Mouse (Mus musculus) liver, postnatal 0 days (tissue): Measurements from ENCODE around the gene Amh. TPM values are rescaled to one million over a fixed set of nuclear protein-coding genes. Genes with fewer than 3 reads are reported as not detected.

Source experiments
- ATAC-seq: fragments of 200-750 bp; cut with Nextera tagmentation; 2 replicates; pipeline ENCODE4 v1.8.0; 2017; ENCODE audit warnings: mild to moderate bottlenecking, moderate library complexity
- DNase-seq: peaks from one replicate; pipeline ENCODE4 v3.0.0-alpha.2; 2016
- H3K27ac ChIP-seq: fragments of 300-500 bp; sonication (generic); 2 replicates; pipeline ENCODE4 v1.5.1; 2014; ENCODE audit warnings: antibody characterized with exemption, moderate library complexity, mild to moderate bottlenecking, low read depth
- H3K27me3 ChIP-seq: fragments of 300-500 bp; sonication (generic); 2 replicates; pipeline ENCODE4 v1.6.1; 2014; ENCODE audit warnings: low read length, control low read depth, mixed read lengths; ENCODE audit not compliant: insufficient read depth
- H3K36me3 ChIP-seq: fragments of 300-500 bp; sonication (generic); replicated peaks from 2 replicates; pipeline ENCODE4 v1.6.1; 2014; ENCODE audit warnings: mild to moderate bottlenecking, control low read depth, low read length, moderate library complexity, mixed read lengths; ENCODE audit not compliant: insufficient read depth
- H3K4me1 ChIP-seq: fragments of 300-500 bp; sonication (generic); 2 replicates; pipeline ENCODE4 v1.6.1; 2014; ENCODE audit warnings: antibody characterized with exemption, mild to moderate bottlenecking, control low read depth; ENCODE audit not compliant: insufficient read depth
- H3K4me2 ChIP-seq: fragments of 300-500 bp; sonication (generic); 2 replicates; pipeline ENCODE4 v1.6.1; 2014; ENCODE audit warnings: low read depth, mild to moderate bottlenecking, low read length, moderate library complexity, mixed read lengths
- H3K4me3 ChIP-seq: fragments of 300-500 bp; sonication (generic); 2 replicates; pipeline ENCODE4 v1.5.1; 2014; ENCODE audit warnings: low read depth, low read length
- H3K9ac ChIP-seq: fragments of 300-500 bp; sonication (generic); replicated peaks from 2 replicates; pipeline ENCODE4 v1.6.1; 2014; ENCODE audit warnings: mild to moderate bottlenecking, moderate library complexity
- H3K9me3 ChIP-seq: fragments of 300-500 bp; sonication (generic); 2 replicates; pipeline ENCODE4 v1.6.1; 2016; ENCODE audit warnings: mild to moderate bottlenecking, control low read depth, low read length, mixed read lengths
- CTCF ChIP-seq: sonication (generic); IDR thresholded peaks from 2 replicates; pipeline ENCODE4 v1.5.1; 2016; ENCODE audit warnings: antibody characterized with exemption, low read depth
- EP300 ChIP-seq: IDR thresholded peaks from 2 replicates; pipeline ENCODE4 v1.6.1; 2016; ENCODE audit warnings: antibody characterized with exemption, low read depth, mild to moderate bottlenecking
- WGBS: fragments of 180-500 bp; shearing (Covaris S2); extraction: QIAGEN DNeasy Blood & Tissue Kit; methylation state at CpG from one replicate; pipeline ENCODE4 v1.1.7; 2014; ENCODE audit not compliant: insufficient replicate concordance; 5-methylcytosine and 5-hydroxymethylcytosine counted together
- polyA plus RNA-seq: library from polyadenylated mRNA; unstranded; fragments of >200 nt; fragmentation: Nextera tagmentation; extraction: Ambion mirVana; gene quantifications from 2 replicates; pipeline ENCODE4 v1.2.1, GENCODE M21; 2015

Amh gene
- polyA plus RNA-seq, 1 experiment from 2014 or later, result 0.06 TPM

DNA sequence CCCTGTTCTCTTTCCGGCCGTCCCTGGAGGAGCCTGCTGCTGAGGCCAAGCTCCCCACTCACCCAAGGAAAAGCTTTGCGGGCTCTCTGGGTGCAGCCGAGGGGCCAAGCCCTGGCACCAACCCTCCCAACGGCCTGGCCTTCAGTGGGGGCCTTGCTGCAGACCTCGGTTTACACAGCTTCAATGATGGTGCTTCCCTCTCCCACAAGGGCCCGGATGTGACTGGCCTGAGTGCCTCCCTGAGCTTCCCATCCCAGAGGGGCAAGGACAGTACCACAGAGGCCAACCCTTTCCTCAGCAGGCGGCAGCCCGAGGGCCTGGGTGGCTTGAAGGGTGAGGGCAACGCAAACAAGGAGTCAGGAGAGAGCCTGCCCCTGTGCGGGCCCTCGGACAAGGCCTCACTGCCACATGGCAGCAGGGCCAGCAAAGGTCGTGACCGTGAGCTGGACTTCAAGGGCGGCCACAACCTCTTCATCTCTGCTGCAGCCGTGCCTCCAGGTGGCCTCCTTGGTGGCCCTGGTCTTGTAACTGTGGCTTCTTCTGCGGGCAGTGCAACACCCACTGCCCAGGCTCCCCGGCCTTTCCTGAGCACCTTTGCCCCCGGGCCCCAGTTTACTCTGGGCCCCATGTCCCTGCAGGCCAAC is 14.2 kb upstream of the Amh start:
- DNase-seq (no peak), ATAC-seq (no peak)
- 84% methylated on average over 19 of the region's 19 CpGs for WGBS
- Histone ChIP-seq H3K36me3 (peaks cover 89% of the 10 kb centered on the region), H3K4me3 (no peak overlapping the region), H3K27me3 (no peaks in the 10 kb centered on the region), H3K4me1 (no peaks in the 10 kb centered on the region), H3K27ac (no peak overlapping the region), H3K9ac (no peak overlapping the region), H3K9me3 (no peaks in the 10 kb centered on the region), H3K4me2 (no peak overlapping the region)
- TF ChIP-seq CTCF (no peak), EP300 (no peak)

DNA sequence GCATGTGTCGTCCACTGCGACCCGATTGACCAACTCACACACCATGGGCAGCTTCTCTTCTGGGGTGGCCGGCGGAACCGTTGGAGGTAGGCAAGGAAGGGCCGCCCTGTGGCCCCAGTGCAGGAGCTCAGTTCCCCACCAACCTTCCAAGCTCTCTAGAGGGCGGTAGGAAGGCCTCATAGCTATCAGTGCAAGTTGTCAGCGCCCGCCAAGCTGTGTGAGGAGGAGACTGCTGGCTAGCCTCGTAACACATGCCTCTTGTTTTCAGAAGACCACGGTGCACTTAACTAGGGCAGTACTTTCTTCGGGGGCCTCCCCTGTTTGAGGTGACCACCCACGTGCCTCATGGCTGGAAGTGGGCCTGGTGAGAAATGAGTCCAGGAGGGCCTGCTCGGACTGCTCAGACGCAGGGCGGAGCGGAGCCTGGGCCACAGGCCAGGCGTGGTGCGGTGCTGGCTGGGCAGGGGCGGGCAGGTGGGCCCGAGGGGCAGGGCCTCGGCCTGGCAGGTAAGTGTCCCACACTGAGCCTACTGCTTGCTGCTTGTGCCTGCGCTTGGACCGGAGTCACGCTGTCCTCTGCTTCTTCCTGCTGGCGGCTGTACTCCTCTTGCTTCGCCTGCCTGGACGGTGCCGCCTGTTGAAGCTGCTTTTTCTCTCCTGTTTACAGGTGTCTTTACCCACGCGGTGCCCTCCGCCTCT is 13.4 kb upstream of the Amh start:
- H3K27me3 ChIP-seq, result no peaks in the 10 kb centered on the region
- H3K9me3 ChIP-seq, result no peaks in the 10 kb centered on the region
- DNase-seq (no peak), ATAC-seq (no peak)
- peaks cover 88% of the 10 kb centered on the region for H3K36me3 ChIP-seq
- H3K27ac ChIP-seq, result no peak overlapping the region
- H3K4me2 ChIP-seq, result no peak overlapping the region
- no peak for TF ChIP-seq EP300
- WGBS, result 77% methylated on average over 33 of the region's 33 CpGs
- H3K9ac ChIP-seq, result no peak overlapping the region
- peaks cover 3% of the 10 kb centered on the region for H3K4me1 ChIP-seq
- no peak overlapping the region for H3K4me3 ChIP-seq

DNA sequence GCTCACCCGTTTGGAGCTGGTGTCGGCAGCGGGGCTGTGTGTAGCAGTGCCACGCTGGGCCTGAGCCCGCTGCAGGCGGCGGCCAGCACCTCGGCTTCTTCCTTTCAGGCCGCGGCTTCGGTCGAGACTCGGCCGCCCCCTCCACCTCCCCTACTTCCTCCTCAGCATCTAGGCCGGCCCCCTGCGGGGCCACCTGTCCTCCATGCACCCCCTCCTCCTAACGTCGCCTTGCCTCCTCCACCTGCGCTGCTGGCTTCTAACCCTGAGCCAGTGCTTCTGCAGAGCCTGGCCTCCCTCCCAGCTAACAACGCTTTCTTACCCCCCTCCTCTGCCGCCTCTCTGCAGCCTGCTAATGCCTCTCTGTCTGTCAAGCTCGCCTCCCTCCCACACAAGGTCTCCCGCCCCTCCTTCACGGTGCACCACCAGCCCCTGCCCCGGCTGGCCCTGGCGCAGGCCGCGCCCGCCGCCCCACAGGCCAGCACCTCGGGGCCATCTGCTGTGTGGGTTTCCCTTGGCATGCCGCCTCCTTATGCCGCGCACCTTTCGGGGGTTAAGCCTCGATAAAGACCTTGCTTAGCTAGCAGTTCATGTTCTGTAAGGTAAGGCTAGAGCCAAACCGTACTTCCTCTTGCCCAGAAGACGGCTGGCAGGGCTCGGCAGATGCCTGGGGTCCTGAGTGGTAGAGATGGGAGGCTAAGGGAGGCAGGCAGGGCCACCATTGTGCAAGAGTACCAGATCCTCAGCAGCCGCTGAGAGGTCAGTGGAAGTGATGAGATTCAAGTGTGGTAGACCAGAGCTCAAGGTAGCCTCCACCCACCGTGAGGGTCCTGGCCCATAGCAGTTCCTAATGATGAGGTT is 12.6 kb upstream of the Amh start:
- Histone ChIP-seq H3K36me3 (peaks cover 81% of the 10 kb centered on the region), H3K4me3 (no peak overlapping the region), H3K4me2 (no peak overlapping the region), H3K4me1 (peaks cover 9% of the 10 kb centered on the region), H3K9me3 (no peaks in the 10 kb centered on the region), H3K27me3 (no peaks in the 10 kb centered on the region), H3K9ac (no peak overlapping the region), H3K27ac (no peak overlapping the region)
- no peak for ATAC-seq
- 54% methylated on average over 38 of the region's 41 CpGs for WGBS
- DNase-seq, result no peak
- TF ChIP-seq EP300 (no peak), CTCF (no peak)

DNA sequence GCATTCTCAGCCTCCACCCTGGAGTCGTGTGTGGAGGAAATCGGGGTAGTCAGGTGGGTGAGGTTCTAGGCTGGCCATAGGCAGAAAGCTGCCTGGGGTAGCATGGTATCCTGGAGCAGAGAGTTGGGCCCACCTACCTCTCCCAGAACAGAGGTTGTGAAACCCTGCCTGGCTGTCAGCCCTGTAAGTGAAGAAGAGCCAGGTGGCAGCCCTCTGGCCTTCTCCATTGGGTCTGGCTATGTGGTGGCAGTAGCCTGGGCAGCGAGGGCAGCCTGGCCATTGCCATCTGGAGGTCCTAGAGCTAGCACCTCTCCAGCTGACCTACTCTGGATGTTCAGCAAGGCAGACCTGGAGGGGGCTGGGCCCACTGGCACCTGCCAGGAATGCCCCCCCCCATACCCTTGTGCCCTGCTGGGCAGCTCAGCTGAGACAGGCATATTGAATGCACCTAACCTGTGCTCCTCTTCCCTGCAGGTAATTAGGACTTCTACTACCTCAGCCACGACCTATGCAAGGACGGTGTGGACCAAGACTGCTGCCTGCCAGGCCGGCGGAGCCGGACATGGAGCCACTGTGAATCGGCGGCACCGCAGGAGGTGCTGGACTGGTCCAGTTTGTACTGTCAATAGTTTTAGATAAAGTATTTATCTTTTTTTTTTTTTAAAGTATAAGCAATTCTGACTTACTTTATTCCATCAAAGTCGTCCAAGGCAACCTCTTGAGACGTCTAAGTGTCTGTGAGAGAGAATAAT is 11.8 kb upstream of the Amh start:
- TF ChIP-seq EP300, result no peak
- TF ChIP-seq CTCF, result no peak
- Histone ChIP-seq H3K9ac (no peak overlapping the region), H3K4me3 (no peak overlapping the region), H3K36me3 (peaks cover 74% of the 10 kb centered on the region), H3K27ac (no peak overlapping the region), H3K9me3 (no peaks in the 10 kb centered on the region), H3K4me1 (peaks cover 9% of the 10 kb centered on the region), H3K27me3 (no peaks in the 10 kb centered on the region), H3K4me2 (no peak overlapping the region)
- ATAC-seq, result no peak
- WGBS, result 88% methylated on average over 13 of the region's 13 CpGs
- DNase-seq, result no peak

DNA sequence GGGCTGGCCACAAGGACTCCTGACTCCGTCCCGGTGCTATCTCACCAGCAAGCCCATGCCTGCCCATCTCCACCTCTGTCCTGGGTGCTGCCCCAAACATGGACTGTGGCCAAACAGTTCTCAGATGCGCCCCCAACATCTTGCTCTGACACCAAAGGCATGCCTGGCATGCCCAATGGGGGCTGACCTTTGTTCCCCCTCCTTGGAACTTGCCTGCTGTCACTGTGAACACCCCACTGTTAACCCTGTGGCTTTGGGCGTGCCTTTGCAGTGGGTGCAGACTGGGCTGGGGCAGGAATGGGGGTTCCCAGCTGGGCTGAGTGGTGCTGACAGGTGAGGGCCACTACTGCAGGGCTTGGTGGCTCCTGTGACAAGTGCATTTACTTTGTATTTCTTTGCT is 11.2 kb upstream of the Amh start:
- H3K4me3 ChIP-seq, result no peak overlapping the region
- ATAC-seq, result no peak

More for the DNA sequence above, 11.2 kb upstream of the Amh start:
- H3K4me1 ChIP-seq, result peaks cover 9% of the 10 kb centered on the region
- TF ChIP-seq CTCF (no peak), EP300 (no peak)
- no peaks in the 10 kb centered on the region for H3K27me3 ChIP-seq
- WGBS, result 87% methylated on average over 4 of the region's 4 CpGs
- no peak for DNase-seq
- H3K4me2 ChIP-seq, result no peak overlapping the region
- peaks cover 68% of the 10 kb centered on the region for H3K36me3 ChIP-seq
- H3K9me3 ChIP-seq, result no peaks in the 10 kb centered on the region
- H3K27ac ChIP-seq, result no peak overlapping the region
- no peak overlapping the region for H3K9ac ChIP-seq
